Mouse (Mus musculus) gonadal fat pad, adult 2 months (tissue): Measurements from ENCODE around the gene Scd2. TPM values are rescaled to one million over a fixed set of nuclear protein-coding genes. Genes with fewer than 3 reads are reported as not detected.

ENCODE experiments used
- polyA plus RNA-seq: library from polyadenylated mRNA; depleted of rRNA; stranded (reverse); fragments of >200 nt; gene quantifications from 2 replicates; pipeline ENCODE4 v1.2.3, GENCODE M21; 2012; rRNA removed

Gene Scd2
- polyA plus RNA-seq, 1 experiment = 426 TPM

Other genes with a start within 250 kb of the Scd2 start
- 9.5 and 9.9 TPM in 2 replicates for gene Erlin1, start 223.9 kb upstream of the Scd2 start, polyA plus RNA-seq
- gene Chuk, start 186.2 kb upstream of the Scd2 start, polyA plus RNA-seq = 19.4 and 20.0 TPM in 2 replicates
- 8.0 and 8.5 TPM in 2 replicates for gene Cwf19l1, start 157.8 kb upstream of the Scd2 start, polyA plus RNA-seq
- gene Bloc1s2, start 147.2 kb upstream of the Scd2 start, polyA plus RNA-seq = 21.3 and 22.1 TPM in 2 replicates
- gene Pkd2l1, start 101.2 kb upstream of the Scd2 start, polyA plus RNA-seq = 0.84 and 1.1 TPM in 2 replicates
- 6.0 and 11.4 TPM in 2 replicates for gene Scd3, start 90.4 kb upstream of the Scd2 start, polyA plus RNA-seq
- gene Scd4, start 39.4 kb downstream of the Scd2 start, polyA plus RNA-seq = 0.52 and 0.73 TPM in 2 replicates
- gene Scd1, start 114.2 kb downstream of the Scd2 start, polyA plus RNA-seq = 3,525 and 4,693 TPM in 2 replicates
- 0.05 and 0.22 TPM in 2 replicates for gene Wnt8b, start 199.8 kb downstream of the Scd2 start, polyA plus RNA-seq